Mouse (Mus musculus) embryonic facial prominence, embryonic 12.5 days (tissue): ENCODE results near the gene Rap1gap2. TPM values are rescaled to one million over a fixed set of nuclear protein-coding genes. Genes with fewer than 3 reads are reported as not detected.

Experiments used
- ATAC-seq: fragments of 200-750 bp; cut with Nextera tagmentation; 2 replicates; pipeline ENCODE4 v1.8.0; 2017; ENCODE audit not compliant: insufficient number of reproducible peaks, insufficient read depth, low FRiP score, low TSS enrichment
- H3K27ac ChIP-seq: fragments of 300-500 bp; sonication (generic); 2 replicates; pipeline ENCODE4 v1.5.1; 2016; ENCODE audit warnings: mild to moderate bottlenecking
- H3K27me3 ChIP-seq: fragments of 300-500 bp; sonication (generic); 2 replicates; pipeline ENCODE4 v1.6.1; 2016; ENCODE audit warnings: mild to moderate bottlenecking, moderate library complexity
- H3K36me3 ChIP-seq: fragments of 300-500 bp; sonication (generic); 2 replicates; pipeline ENCODE4 v1.6.1; 2016; ENCODE audit warnings: mild to moderate bottlenecking
- H3K4me1 ChIP-seq: fragments of 300-500 bp; sonication (generic); 2 replicates; pipeline ENCODE4 v1.6.1; 2016
- H3K4me2 ChIP-seq: fragments of 300-500 bp; sonication (generic); replicated peaks from 2 replicates; pipeline ENCODE4 v1.6.1; 2016; ENCODE audit warnings: mild to moderate bottlenecking, moderate library complexity
- H3K4me3 ChIP-seq: fragments of 300-500 bp; sonication (generic); 2 replicates; pipeline ENCODE4 v1.5.1; 2016; ENCODE audit warnings: mild to moderate bottlenecking
- H3K9ac ChIP-seq: fragments of 300-500 bp; sonication (generic); 2 replicates; pipeline ENCODE4 v1.6.1; 2016; ENCODE audit warnings: mild to moderate bottlenecking, moderate library complexity
- H3K9me3 ChIP-seq: fragments of 300-500 bp; sonication (generic); 2 replicates; pipeline ENCODE4 v1.6.1; 2016; ENCODE audit warnings: mild to moderate bottlenecking, moderate library complexity
- WGBS: fragments of 180-500 bp; shearing (Covaris S2); methylation state at CpG from one replicate; pipeline ENCODE4 v1.1.7; 2016; 5-methylcytosine and 5-hydroxymethylcytosine counted together
- polyA plus RNA-seq: library from polyadenylated mRNA; unstranded; fragments of >200 nt; fragmentation: Nextera tagmentation; extraction: Ambion mirVana; gene quantifications from 2 replicates; pipeline ENCODE4 v1.2.1, GENCODE M21; 2016

The Rap1gap2 gene
- polyA plus RNA-seq, 1 experiment from 2014 or later: 3.6 TPM

- no peaks in the 10 kb centered on the region for H3K36me3 ChIP-seq
- no peak overlapping the region for H3K4me3 ChIP-seq
- ATAC-seq: no peak
- H3K4me1 ChIP-seq: peaks cover 13% of the 10 kb centered on the region; the same call in 1 of the 2 replicates
- no peaks in the 10 kb centered on the region for H3K9me3 ChIP-seq
- H3K27me3 ChIP-seq: no peaks in the 10 kb centered on the region
- no peak overlapping the region for H3K9ac ChIP-seq
- H3K4me2 ChIP-seq: no peak overlapping the region
- H3K27ac ChIP-seq: no peak overlapping the region
- 79% methylated on average over 10 of the region's 10 CpGs for WGBS
Observed at GRCm38 (mm10) chr11:74464181-74464977, 146.3 kb downstream of the Rap1gap2 start.

GRCm38 (mm10) chr11:74462651-74463050, 148.1 kb downstream of the Rap1gap2 start:
- Histone ChIP-seq H3K9me3 (no peaks in the 10 kb centered on the region), H3K27ac (no peak overlapping the region), H3K4me3 (no peak overlapping the region), H3K9ac (no peak overlapping the region), H3K27me3 (no peaks in the 10 kb centered on the region), H3K4me2 (no peak overlapping the region), H3K4me1 (peaks cover 5% of the 10 kb centered on the region; the same call in 1 of the 2 replicates), H3K36me3 (no peaks in the 10 kb centered on the region)
- ATAC-seq: no peak
- WGBS: 51% methylated on average over 2 of the region's 2 CpGs

GRCm38 (mm10) chr11:74459651-74460050, 151.1 kb downstream of the Rap1gap2 start:
- no peak overlapping the region for H3K4me3 ChIP-seq
- no peaks in the 10 kb centered on the region for H3K9me3 ChIP-seq
- peaks cover 4% of the 10 kb centered on the region; the same call in 1 of the 2 replicates for H3K4me1 ChIP-seq
- ATAC-seq: no peak
- no peak overlapping the region for H3K9ac ChIP-seq
- H3K36me3 ChIP-seq: no peaks in the 10 kb centered on the region
- H3K27me3 ChIP-seq: no peaks in the 10 kb centered on the region
- H3K27ac ChIP-seq: no peak overlapping the region
- WGBS: 85% methylated on average over 8 of the region's 8 CpGs
- H3K4me2 ChIP-seq: no peak overlapping the region

- Histone ChIP-seq H3K36me3 (no peaks in the 10 kb centered on the region), H3K9ac (no peak overlapping the region), H3K27ac (no peak overlapping the region), H3K9me3 (no peaks in the 10 kb centered on the region), H3K4me2 (no peak overlapping the region), H3K4me1 (no peaks in the 10 kb centered on the region), H3K4me3 (no peak overlapping the region), H3K27me3 (no peaks in the 10 kb centered on the region)
- WGBS: 75% methylated on average over 3 of the region's 3 CpGs
- ATAC-seq: no peak
Observed at GRCm38 (mm10) chr11:74458400-74458799, 152.3 kb downstream of the Rap1gap2 start.

GRCm38 (mm10) chr11:74457194-74457593, 153.5 kb downstream of the Rap1gap2 start:
- Histone ChIP-seq H3K27me3 (no peaks in the 10 kb centered on the region), H3K36me3 (no peaks in the 10 kb centered on the region), H3K4me1 (no peaks in the 10 kb centered on the region), H3K9me3 (no peaks in the 10 kb centered on the region), H3K4me3 (no peak overlapping the region), H3K9ac (no peak overlapping the region), H3K4me2 (no peak overlapping the region), H3K27ac (no peak overlapping the region)
- WGBS: 57% methylated on average over 10 of the region's 10 CpGs
- no peak for ATAC-seq

- no peaks in the 10 kb centered on the region for H3K27me3 ChIP-seq
- H3K4me1 ChIP-seq: no peaks in the 10 kb centered on the region
- no peak overlapping the region for H3K9ac ChIP-seq
- H3K27ac ChIP-seq: no peak overlapping the region
- no peak for ATAC-seq
- no peak overlapping the region for H3K4me3 ChIP-seq
- no peaks in the 10 kb centered on the region for H3K36me3 ChIP-seq
- no peaks in the 10 kb centered on the region for H3K9me3 ChIP-seq
- H3K4me2 ChIP-seq: no peak overlapping the region
- 65% methylated on average over 4 of the region's 4 CpGs for WGBS
Observed at GRCm38 (mm10) chr11:74448556-74448955, 162.2 kb downstream of the Rap1gap2 start.

- 92% methylated on average over 6 of the region's 6 CpGs for WGBS
- Histone ChIP-seq H3K4me3 (no peak overlapping the region), H3K9me3 (no peaks in the 10 kb centered on the region), H3K9ac (no peak overlapping the region), H3K27ac (no peak overlapping the region), H3K4me2 (no peak overlapping the region), H3K36me3 (no peaks in the 10 kb centered on the region), H3K4me1 (no peaks in the 10 kb centered on the region), H3K27me3 (no peaks in the 10 kb centered on the region)
- no peak for ATAC-seq
Observed at GRCm38 (mm10) chr11:74447991-74448403, 162.7 kb downstream of the Rap1gap2 start.

- no peaks in the 10 kb centered on the region for H3K36me3 ChIP-seq
- no peak overlapping the region for H3K4me2 ChIP-seq
- 69% methylated on average over 3 of the region's 3 CpGs for WGBS
- no peaks in the 10 kb centered on the region for H3K9me3 ChIP-seq
- H3K27me3 ChIP-seq: no peaks in the 10 kb centered on the region
- ATAC-seq: no peak
- H3K4me1 ChIP-seq: no peaks in the 10 kb centered on the region
- H3K4me3 ChIP-seq: no peak overlapping the region
- no peak overlapping the region for H3K9ac ChIP-seq
- no peak overlapping the region for H3K27ac ChIP-seq
Observed at GRCm38 (mm10) chr11:74445591-74445990, 165.1 kb downstream of the Rap1gap2 start.

GRCm38 (mm10) chr11:74443924-74444256, 166.8 kb downstream of the Rap1gap2 start:
- WGBS: 85% methylated on average over 5 of the region's 5 CpGs

GRCm38 (mm10) chr11:74443147-74443923, 167.4 kb downstream of the Rap1gap2 start:
- Histone ChIP-seq H3K9me3 (no peaks in the 10 kb centered on the region), H3K27ac (no peak overlapping the region), H3K4me3 (no peak overlapping the region), H3K27me3 (no peaks in the 10 kb centered on the region), H3K36me3 (no peaks in the 10 kb centered on the region), H3K9ac (no peak overlapping the region), H3K4me2 (no peak overlapping the region), H3K4me1 (no peaks in the 10 kb centered on the region)
- 85% methylated on average over 6 of the region's 6 CpGs for whole genome bisulfite sequencing
- no peak for ATAC-seq

More at GRCm38 (mm10) chr11:74443924-74444256, 166.8 kb downstream of the Rap1gap2 start:
- no peaks in the 10 kb centered on the region for H3K4me1 ChIP-seq
- no peak overlapping the region for H3K4me2 ChIP-seq
- no peaks in the 10 kb centered on the region for H3K36me3 ChIP-seq
- H3K9me3 ChIP-seq: no peaks in the 10 kb centered on the region
- H3K27me3 ChIP-seq: no peaks in the 10 kb centered on the region
- no peak for ATAC-seq
- no peak overlapping the region for H3K4me3 ChIP-seq
- H3K9ac ChIP-seq: no peak overlapping the region
- H3K27ac ChIP-seq: no peak overlapping the region

- no peaks in the 10 kb centered on the region for H3K4me1 ChIP-seq
- H3K27ac ChIP-seq: no peak overlapping the region
- H3K27me3 ChIP-seq: no peaks in the 10 kb centered on the region
- no peak overlapping the region for H3K4me2 ChIP-seq
- no peak for ATAC-seq
- WGBS: 82% methylated on average over 4 of the region's 4 CpGs
- H3K9ac ChIP-seq: no peak overlapping the region
- H3K4me3 ChIP-seq: no peak overlapping the region
- H3K36me3 ChIP-seq: no peaks in the 10 kb centered on the region
- H3K9me3 ChIP-seq: no peaks in the 10 kb centered on the region
Observed at GRCm38 (mm10) chr11:74442396-74442795, 168.3 kb downstream of the Rap1gap2 start.

GRCm38 (mm10) chr11:74440112-74440511, 170.6 kb downstream of the Rap1gap2 start:
- no peak for ATAC-seq
- Histone ChIP-seq H3K4me3 (no peak overlapping the region), H3K36me3 (no peaks in the 10 kb centered on the region), H3K9ac (no peak overlapping the region), H3K9me3 (no peaks in the 10 kb centered on the region), H3K4me1 (no peaks in the 10 kb centered on the region), H3K27me3 (no peaks in the 10 kb centered on the region), H3K27ac (no peak overlapping the region), H3K4me2 (no peak overlapping the region)
- WGBS: 75% methylated on average over 8 of the region's 8 CpGs
